ENCODE assay signal across 12 mouse cellular contexts in genomic region chr14:41006899-41007298, GRCm38 (mm10). TPM values are rescaled to one million over a fixed set of nuclear protein-coding genes. Genes with fewer than 3 reads are reported as not detected.
DNase-seq lines count a peak whose midpoint lies in the region; ATAC-seq lines count a peak whose summit lies in the region.
"Had no signal": no experiment of that assay in that cellular context is flagged by ENCODE, and none has a peak within 500 bp of the region (broad histone marks: within the 10 kb centered on the region; RNA-seq: fewer than 3 reads in every experiment).

No protein-coding gene starts in this region.

- ATAC-seq in kidney, embryonic 16.5 days (ENCODE audit: low FRiP score, low TSS enrichment): peak; percentile 57
- ATAC-seq in megakaryocyte, adult 5-6 weeks (ENCODE audit: poor library complexity, severe bottlenecking): peak; percentile 44; the same call in 1 of the 2 replicates

- no peak overlapping the region for H3K9ac ChIP-seq in kidney, embryonic 16.5 days (replicated peaks; ENCODE audit: low read length)
- H3K9ac ChIP-seq: hindbrain, embryonic 15.5 days had no signal

- H3K27ac ChIP-seq in kidney, embryonic 16.5 days (ENCODE audit: low read length): peak overlapping the region; percentile 88
- H3K27ac ChIP-seq: hindbrain, embryonic 15.5 days had no signal

- H3K4me2 ChIP-seq in kidney, embryonic 16.5 days (replicated peaks; ENCODE audit: low read depth, low read length): no peak overlapping the region
- H3K4me2 ChIP-seq: hindbrain, embryonic 15.5 days had no signal

- H3K4me1 ChIP-seq in kidney, embryonic 16.5 days (ENCODE audit: insufficient read depth, low read length): peaks cover 58% of the 10 kb centered on the region
- peaks cover 80% of the 10 kb centered on the region for H3K4me1 ChIP-seq in erythroblast, embryonic 14.5 days (ENCODE audit: control insufficient read depth)

- H3K36me3 ChIP-seq in kidney, embryonic 16.5 days (ENCODE audit: insufficient read depth, low read length): no peaks in the 10 kb centered on the region
- peaks cover 51% of the 10 kb centered on the region for H3K36me3 ChIP-seq in erythroblast, embryonic 14.5 days (ENCODE audit: control insufficient read depth)
- H3K36me3 ChIP-seq: hindbrain, embryonic 15.5 days had no signal

- H3K27me3 ChIP-seq in kidney, embryonic 16.5 days (ENCODE audit: insufficient read depth, low read length): no peaks in the 10 kb centered on the region
- no peaks in the 10 kb centered on the region for H3K27me3 ChIP-seq in erythroblast, embryonic 14.5 days (ENCODE audit: control insufficient read depth)
- H3K27me3 ChIP-seq: hindbrain, embryonic 15.5 days had no signal

- 37% methylated on average over 3 of the region's 3 CpGs for WGBS in kidney, embryonic 16.5 days

- DNase-seq in kidney, adult 8-10 months: no peak
- DNase-seq in c-Kit-negative CD71-positive TER-119-positive erythroid progenitor cells, embryonic 14.5 days (ENCODE audit: low read depth, low spot score): peak; percentile 65
- DNase-seq in ovary, postnatal 14 days (ENCODE audit: low spot score): no peak
- DNase-seq in thymus, postnatal 36 days: no peak
- DNase-seq in right cerebral cortex, postnatal 4 days: no peak
- DNase-seq: cerebellum, adult 9-11 months; gastrocnemius, postnatal 36 days; lung, postnatal 14 days had no signal

- H3K9me3 ChIP-seq in kidney, embryonic 16.5 days (ENCODE audit: low read length): no peaks in the 10 kb centered on the region
- no peaks in the 10 kb centered on the region for H3K9me3 ChIP-seq in erythroblast, embryonic 14.5 days (ENCODE audit: control insufficient read depth, low read length)
- H3K9me3 ChIP-seq: hindbrain, embryonic 15.5 days had no signal

- no peak overlapping the region for H3K4me3 ChIP-seq in kidney, embryonic 16.5 days (ENCODE audit: low read length)
- peak overlapping the region; percentile 63 for H3K4me3 ChIP-seq in erythroblast, embryonic 14.5 days (replicated peaks)
- H3K4me3 ChIP-seq: hindbrain, embryonic 15.5 days had no signal

RNA-seq across cellular contexts. Expression of gene Fam213a, which starts 6.7 kb away (rescaled TPM):
- polyA plus RNA-seq in kidney, embryonic 16.5 days (2015; fragmentation: Nextera tagmentation; extraction: Ambion mirVana): 109 and 111 TPM in 2 replicates
- 8.5 and 12.2 TPM in 2 replicates for polyA plus RNA-seq in erythroblast, embryonic 14.5 days (2012)
- total RNA-seq in megakaryocyte, adult 5-6 weeks (2015): 1.8 and 3.5 TPM in 2 replicates
- 2.6 and 3.6 TPM in 2 replicates for total RNA-seq in megakaryocyte, adult 5-6 weeks (2017)

RNA-seq across cellular contexts. Expression of gene Tspan14, which starts 40.3 kb away (rescaled TPM):
- 138 and 144 TPM in 2 replicates for polyA plus RNA-seq in kidney, embryonic 16.5 days (2015; fragmentation: Nextera tagmentation; extraction: Ambion mirVana)
- 0.27 and 0.33 TPM in 2 replicates for polyA plus RNA-seq in erythroblast, embryonic 14.5 days (2012)
- total RNA-seq in megakaryocyte, adult 5-6 weeks (2015): 60.6 and 66.0 TPM in 2 replicates
- 72.4 and 76.5 TPM in 2 replicates for total RNA-seq in megakaryocyte, adult 5-6 weeks (2017)

Comparison
In these comparisons a context has a peak if more than half of its experiments do, and no peak if none do; other contexts are left out.
1. RNA of gene Tspan14, which starts 40.3 kb away (polyA plus RNA-seq): 138 to 144 TPM in kidney, embryonic 16.5 days; 0.27 to 0.33 TPM in erythroblast, embryonic 14.5 days; every median in the first group is over 100 times any median in the second.